Mouse (Mus musculus) right cerebral cortex, adult 2 months (tissue): ENCODE results near the gene Qk.

Experiments
- DNase-seq, 2 experiments: peaks; one replicate each; pipeline ENCODE4 v3.0.0; 2021 to 2022; ENCODE audit warnings: low spot score in 2 of 2

Qk gene

GRCm38 (mm10) chr17:10266207-10266606, 53.4 kb downstream of the Qk start:
- no peak for DNase-seq

GRCm38 (mm10) chr17:10251252-10251958, 68.2 kb downstream of the Qk start:
- no peak for DNase-seq

DNA sequence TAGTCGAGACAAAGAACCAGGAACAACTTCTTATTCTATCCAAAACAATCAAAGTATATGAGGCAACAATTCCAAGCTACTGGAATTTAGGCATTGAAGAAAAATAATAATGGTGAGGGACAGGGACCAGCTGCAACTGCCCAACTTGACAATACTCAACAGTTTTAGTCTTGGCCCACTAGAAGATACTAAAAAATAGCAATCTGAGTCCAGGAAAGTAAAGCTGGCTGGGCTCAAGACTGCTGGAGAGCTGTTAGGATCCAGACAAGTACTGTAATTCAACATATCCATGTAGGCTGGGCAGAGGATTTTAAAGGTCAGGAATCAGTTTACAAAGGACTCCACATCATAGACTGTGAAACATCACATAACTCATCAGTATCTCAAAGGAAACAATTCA, 79.6 kb downstream of the Qk start:
- DNase-seq = no peak

GRCm38 (mm10) chr17:10236595-10236994, 83.1 kb downstream of the Qk start:
- DNase-seq = no peak

DNA sequence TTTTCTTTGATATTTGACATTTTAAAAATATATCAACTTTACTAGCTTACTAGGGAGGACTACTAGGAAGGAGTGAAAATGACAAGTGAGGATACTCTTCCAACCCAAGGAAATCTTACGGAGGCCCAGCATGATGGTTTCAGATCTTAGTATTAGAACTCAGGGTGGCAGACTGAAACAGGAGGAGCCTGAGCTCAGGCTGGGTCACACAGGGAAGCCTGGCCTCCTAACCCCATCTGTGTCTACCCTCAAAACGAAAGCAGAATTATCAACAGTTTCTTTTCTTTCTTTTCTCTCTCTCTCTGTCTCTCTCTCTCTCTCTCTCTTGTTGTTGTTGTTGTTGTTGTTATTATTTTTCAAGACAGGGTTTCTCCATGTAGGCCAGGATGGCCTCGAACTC, 87.2 kb downstream of the Qk start:
- no peak for DNase-seq

- no peak for DNase-seq
Observed at GRCm38 (mm10) chr17:10227798-10228538, 91.7 kb downstream of the Qk start.

DNA sequence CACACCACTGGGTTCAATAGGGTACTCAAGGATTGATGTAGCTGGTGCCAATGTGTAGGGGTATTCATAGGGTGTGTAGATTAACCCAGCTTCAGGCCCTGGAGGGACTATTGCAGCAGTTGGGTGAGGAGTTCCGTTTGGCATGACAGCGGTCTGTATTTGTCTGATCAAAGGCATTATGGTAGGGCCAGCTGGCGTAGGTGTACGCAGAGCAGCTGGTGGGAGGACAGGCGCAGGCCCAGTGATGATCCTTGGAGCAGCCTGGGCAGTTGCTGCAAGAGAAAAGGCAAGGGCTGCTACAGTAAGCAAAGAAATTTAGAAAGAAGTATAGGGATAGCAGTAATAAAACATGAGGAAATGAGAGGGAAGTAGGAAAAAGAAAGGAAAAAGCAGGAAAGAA, 103.5 kb downstream of the Qk start:
- DNase-seq = no peak

DNA sequence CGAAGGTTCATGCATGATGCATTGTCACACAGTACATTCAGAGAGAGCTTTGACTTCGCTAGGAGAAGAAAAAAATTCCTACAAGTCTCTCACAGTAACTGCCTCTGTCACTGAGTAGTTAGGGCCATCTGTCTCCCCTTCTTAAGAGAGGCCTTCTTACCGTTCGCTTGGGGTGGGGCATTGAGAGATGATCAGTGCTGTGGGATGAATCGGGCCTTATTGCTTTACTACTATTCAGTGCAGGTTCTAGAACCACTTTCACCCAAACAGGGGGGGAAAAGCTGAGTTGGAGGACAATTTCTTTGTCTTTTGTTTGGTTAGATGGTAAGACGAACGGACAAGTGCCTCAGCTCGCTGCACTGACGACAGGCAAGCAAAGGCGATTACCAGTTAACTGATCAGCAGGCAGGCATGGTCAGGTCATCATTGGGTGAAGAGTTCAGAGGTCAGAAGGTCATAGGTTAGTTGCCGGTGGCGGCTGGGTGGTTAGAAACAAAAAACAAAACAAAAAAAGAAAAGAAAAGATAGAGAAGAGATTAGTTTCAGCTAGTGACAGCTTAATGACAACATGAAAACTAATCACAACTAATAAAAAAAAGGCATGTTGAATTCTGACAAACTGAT, 110.4 kb downstream of the Qk start:
- DNase-seq = no peak

- DNase-seq = no peak
Observed at GRCm38 (mm10) chr17:10198662-10199061, 121.0 kb downstream of the Qk start.

DNA sequence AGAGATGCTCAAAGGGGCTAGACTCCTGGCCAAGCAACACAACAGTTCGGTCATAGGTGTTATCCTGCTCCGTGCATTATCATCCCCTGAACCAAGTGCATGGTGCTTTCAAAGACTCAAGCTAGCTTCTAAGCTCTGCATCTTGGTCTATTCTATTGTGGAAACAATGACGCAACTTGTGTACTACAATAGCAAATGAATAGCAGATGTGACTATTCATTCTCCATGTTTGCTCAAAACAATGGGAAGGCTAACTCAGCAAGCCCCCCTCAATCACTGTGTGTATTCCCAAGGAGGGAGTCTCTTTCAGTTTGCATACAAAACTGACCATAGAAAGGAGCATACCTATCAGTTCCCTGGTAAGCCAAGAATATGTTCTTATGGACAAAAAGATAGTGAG, 121.4 kb downstream of the Qk start:
- no peak for DNase-seq

- no peak for DNase-seq
Observed at GRCm38 (mm10) chr17:10195703-10196102, 124.0 kb downstream of the Qk start.

- DNase-seq = no peak
Observed at GRCm38 (mm10) chr17:10190857-10191256, 128.8 kb downstream of the Qk start.

- DNase-seq = no peak
Observed at GRCm38 (mm10) chr17:10188481-10188880, 131.2 kb downstream of the Qk start.

GRCm38 (mm10) chr17:10187431-10188020, 132.1 kb downstream of the Qk start:
- DNase-seq = no peak

GRCm38 (mm10) chr17:10181761-10182160, 137.9 kb downstream of the Qk start:
- DNase-seq = no peak

DNA sequence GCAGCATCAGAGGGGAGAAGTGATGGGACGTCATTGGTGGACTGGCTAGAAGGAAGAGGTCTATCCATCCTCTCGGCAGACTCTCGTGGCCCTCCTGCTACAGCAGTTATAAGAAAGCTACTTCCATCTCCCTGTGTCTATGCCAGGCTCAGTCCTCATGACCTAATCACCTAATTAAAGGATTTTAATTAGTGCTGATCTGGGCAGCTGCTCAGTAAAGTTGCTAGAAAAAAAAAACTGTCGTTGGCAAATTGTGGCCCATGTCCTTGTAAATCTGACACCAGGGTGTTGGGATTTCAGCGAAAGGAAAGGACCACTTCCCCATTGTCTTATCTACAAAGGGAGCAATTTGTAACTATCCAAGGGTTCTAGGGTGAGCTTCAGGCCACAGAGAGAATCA, 142.6 kb downstream of the Qk start:
- DNase-seq = no peak

GRCm38 (mm10) chr17:10161258-10161657, 158.4 kb downstream of the Qk start:
- no peak for DNase-seq

- no peak for DNase-seq
Observed at GRCm38 (mm10) chr17:10160415-10160814, 159.2 kb downstream of the Qk start.

- DNase-seq = no peak
Observed at GRCm38 (mm10) chr17:10152808-10153413, 166.7 kb downstream of the Qk start.
